Mouse (Mus musculus) sigmoid colon, adult 10 weeks (tissue): ENCODE data around the gene Slc13a5. TPM values are rescaled to one million over a fixed set of nuclear protein-coding genes. Genes with fewer than 3 reads are reported as not detected.

ENCODE experiments used
- polyA plus RNA-seq: library from polyadenylated mRNA; stranded (reverse); fragments of 350-450 nt; fragmentation: Illumina TruSeq; extraction: RNeasy Lipid Tissue Mini Kit (QIAGEN cat#74804); gene quantifications from one replicate; pipeline ENCODE4 v1.2.3, GENCODE M21; 2014; ENCODE audit warnings: low read depth, low replicate concordance

Slc13a5 gene
- polyA plus RNA-seq: not detected

GRCm38 (mm10) chr11:72266960-72267560, at the start of gene Slc13a5:
Gene Slc13a5 (minus strand): TSS chr11:72267222.

GRCm38 (mm10) chr11:72314151-72314895, 47.3 kb upstream of the Slc13a5 start, which contains the start of gene Fbxo39:
Gene Fbxo39 (plus strand): TSS chr11:72314444.

GRCm38 (mm10) chr11:72301334-72301733, 34.3 kb upstream of the Slc13a5 start, which contains the start of gene Xaf1:
Gene Xaf1 (plus strand): TSS chr11:72301629.

GRCm38 (mm10) chr11:72215410-72215797, 51.6 kb downstream of the Slc13a5 start, which contains the start of gene Med31:
Gene Med31 (minus strand): TSS chr11:72215592.

GRCm38 (mm10) chr11:72207204-72207833, 59.7 kb downstream of the Slc13a5 start, which contains the start of the genes 4933427D14Rik and Txndc17:
Gene 4933427D14Rik (minus strand): TSS chr11:72207459.
Gene Txndc17 (plus strand): TSS chr11:72207547.

GRCm38 (mm10) chr11:72206341-72207203, 60.5 kb downstream of the Slc13a5 start, which contains the start of gene Gm43951:
Gene Gm43951 (minus strand): TSS chr11:72206840.

Other genes starting within 250 kb of the Slc13a5 start
- gene Aipl1, start 229.7 kb downstream of the Slc13a5 start, polyA plus RNA-seq: not detected
- 0.38 TPM for gene Pimreg, start 225.2 kb downstream of the Slc13a5 start, polyA plus RNA-seq
- gene Pitpnm3, start 131.4 kb downstream of the Slc13a5 start, polyA plus RNA-seq: 3.4 TPM
- gene Gm43951, start 60.4 kb downstream of the Slc13a5 start, polyA plus RNA-seq: not detected
- 12.1 TPM for gene 4933427D14Rik, start 59.8 kb downstream of the Slc13a5 start, polyA plus RNA-seq
- gene Txndc17, start 59.7 kb downstream of the Slc13a5 start, polyA plus RNA-seq: 195 TPM
- gene Med31, start 51.6 kb downstream of the Slc13a5 start, polyA plus RNA-seq: 15.8 TPM
- gene Xaf1, start 34.4 kb upstream of the Slc13a5 start, polyA plus RNA-seq: 48.8 TPM
- not detected for gene Fbxo39, start 47.2 kb upstream of the Slc13a5 start, polyA plus RNA-seq
- not detected for gene Tekt1, start 95.2 kb upstream of the Slc13a5 start, polyA plus RNA-seq
- 0.57 TPM for gene Smtnl2, start 144.5 kb upstream of the Slc13a5 start, polyA plus RNA-seq
- 1.6 TPM for gene Ggt6, start 168.3 kb upstream of the Slc13a5 start, polyA plus RNA-seq
- 14.2 TPM for gene Mybbp1a, start 174.1 kb upstream of the Slc13a5 start, polyA plus RNA-seq
- gene Spns2, start 222.7 kb upstream of the Slc13a5 start, polyA plus RNA-seq: 0.66 TPM